Mouse (Mus musculus): ENCODE results near the gene Cyp46a1. TPM values are rescaled to one million over a fixed set of nuclear protein-coding genes. Genes with fewer than 3 reads are reported as not detected.
A peak's percentile ranks its signal among the peaks of the same experiment; 100 is the strongest.

Cyp46a1 gene
- 16.6 TPM for polyA plus RNA-seq (2021)

- CTCF ChIA-PET = interaction anchor here (1.5 kb wide), 1 partner anchor 23 kb away, joined by 3 read pairs; no protein-coding TSS in a partner anchor
- in situ Hi-C loops (cut with MboI; ENCODE audit: low pct_unique_long_range_greater_than_20kb) = no loop called here
Observed at GRCm38 (mm10) chr12:108333895-108334445, at the start of gene Cyp46a1. Gene Cyp46a1 (plus strand): TSS chr12:108334381.

GRCm38 (mm10) chr12:108284455-108285224 lies 49.5 kb upstream of the Cyp46a1 start:
- no peak for DNase-seq (ENCODE audit: low read depth, low spot score)
- peak; percentile 82 for ATAC-seq
- ChIA-PET POLR2A (interaction anchor here (0.6 to 2.1 kb wide), 4 partner anchors 8 to 378 kb away, joined by 3 to 5 read pairs (median 4); no protein-coding TSS in a partner anchor), CTCF (interaction anchor here (0.9 to 1.8 kb wide), 2 partner anchors 8 to 67 kb away, joined by 4 to 5 read pairs; no protein-coding TSS in a partner anchor)
- TF ChIP-seq CTCF (IDR thresholded peaks at IDR 0.05) = no peak
- in situ Hi-C loops (cut with MboI; ENCODE audit: low pct_unique_long_range_greater_than_20kb) = loop anchor here (5.0 kb wide), 1 partner anchor 57 kb away; no protein-coding TSS in a partner anchor
- no peaks in the 10 kb centered on the region for H3K27me3 ChIP-seq

More at GRCm38 (mm10) chr12:108333895-108334445, at the start of gene Cyp46a1:
- peak; percentile 90 for ATAC-seq
- POLR2A ChIA-PET = no interaction called here
- DNase-seq (ENCODE audit: low read depth, low spot score) = peak; percentile 97
- H3K27me3 ChIP-seq = no peaks in the 10 kb centered on the region
- TF ChIP-seq CTCF (IDR thresholded peaks at IDR 0.05) = no peak

- DNase-seq (ENCODE audit: low read depth, low spot score) (no peak), ATAC-seq (no peak)
- in situ Hi-C loops (cut with MboI; ENCODE audit: low pct_unique_long_range_greater_than_20kb) = loop anchor here (5.0 kb wide), 1 partner anchor 58 kb away; no protein-coding TSS in a partner anchor
- H3K27me3 ChIP-seq = no peaks in the 10 kb centered on the region
- TF ChIP-seq CTCF (IDR thresholded peaks at IDR 0.05) = no peak
- CTCF ChIA-PET = interaction anchor here (0.9 kb wide), 1 partner anchor 67 kb away, joined by 4 read pairs; no protein-coding TSS in a partner anchor
- POLR2A ChIA-PET = interaction anchor here (0.5 to 2.1 kb wide), 4 partner anchors 9 to 378 kb away, joined by 3 to 5 read pairs (median 4); no protein-coding TSS in a partner anchor
Observed at GRCm38 (mm10) chr12:108285225-108286011, 48.8 kb upstream of the Cyp46a1 start.

- ATAC-seq = no peak
- ChIA-PET CTCF (no interaction called here), POLR2A (interaction anchor here (0.5 kb wide), 1 partner anchor 146 kb away, joined by 3 read pairs; no protein-coding TSS in a partner anchor)
- DNase-seq (ENCODE audit: low read depth, low spot score) = no peak
- TF ChIP-seq CTCF (IDR thresholded peaks at IDR 0.05) = no peak
- H3K27me3 ChIP-seq = no peaks in the 10 kb centered on the region
- in situ Hi-C loops (cut with MboI; ENCODE audit: low pct_unique_long_range_greater_than_20kb) = loop anchor here (5.0 kb wide), 1 partner anchor 59 kb away; no protein-coding TSS in a partner anchor
Observed at GRCm38 (mm10) chr12:108286381-108286780, 47.8 kb upstream of the Cyp46a1 start.

- DNase-seq (ENCODE audit: low read depth, low spot score) (no peak), ATAC-seq (no peak)
- H3K27me3 ChIP-seq = no peaks in the 10 kb centered on the region
- no peak for TF ChIP-seq CTCF (IDR thresholded peaks at IDR 0.05)
- POLR2A ChIA-PET = interaction anchor here (0.5 kb wide), 1 partner anchor 145 kb away, joined by 3 read pairs; no protein-coding TSS in a partner anchor
- in situ Hi-C loops (cut with MboI; ENCODE audit: low pct_unique_long_range_greater_than_20kb) = loop anchor here (5.0 kb wide), 1 partner anchor 60 kb away; no protein-coding TSS in a partner anchor
- CTCF ChIA-PET = no interaction called here
Observed at GRCm38 (mm10) chr12:108287011-108287410, 47.2 kb upstream of the Cyp46a1 start.

- in situ Hi-C loops (cut with MboI; ENCODE audit: low pct_unique_long_range_greater_than_20kb) = loop anchor here (5.0 kb wide), 1 partner anchor 61 kb away; no protein-coding TSS in a partner anchor
- TF ChIP-seq CTCF (IDR thresholded peaks at IDR 0.05) = no peak
- ChIA-PET POLR2A (no interaction called here), CTCF (interaction anchor here (1.5 kb wide), 1 partner anchor 79 kb away, joined by 6 read pairs; no protein-coding TSS in a partner anchor)
- no peaks in the 10 kb centered on the region for H3K27me3 ChIP-seq
- DNase-seq (ENCODE audit: low read depth, low spot score) (no peak), ATAC-seq (no peak)
Observed at GRCm38 (mm10) chr12:108288127-108288880, 45.9 kb upstream of the Cyp46a1 start.

GRCm38 (mm10) chr12:108292419-108292818 lies 41.8 kb upstream of the Cyp46a1 start:
- ATAC-seq (no peak), DNase-seq (ENCODE audit: low read depth, low spot score) (no peak)
- ChIA-PET CTCF (interaction anchor here (0.8 to 4.5 kb wide), 9 partner anchors 9 to 83 kb away, joined by 3 to 22 read pairs (median 3); no protein-coding TSS in a partner anchor), POLR2A (no interaction called here)
- in situ Hi-C loops (cut with MboI; ENCODE audit: low pct_unique_long_range_greater_than_20kb) = no loop called here
- H3K27me3 ChIP-seq = no peaks in the 10 kb centered on the region
- no peak for TF ChIP-seq CTCF (IDR thresholded peaks at IDR 0.05)

- ATAC-seq (peak; percentile 54), DNase-seq (ENCODE audit: low read depth, low spot score) (no peak)
- no peak for TF ChIP-seq CTCF (IDR thresholded peaks at IDR 0.05)
- H3K27me3 ChIP-seq = no peaks in the 10 kb centered on the region
- in situ Hi-C loops (cut with MboI; ENCODE audit: low pct_unique_long_range_greater_than_20kb) = no loop called here
- ChIA-PET CTCF (interaction anchor here (0.8 to 4.5 kb wide), 10 partner anchors 8 to 84 kb away, joined by 3 to 22 read pairs (median 3); no protein-coding TSS in a partner anchor), POLR2A (no interaction called here)
Observed at GRCm38 (mm10) chr12:108292957-108293356, 41.2 kb upstream of the Cyp46a1 start.

GRCm38 (mm10) chr12:108294620-108295019 lies 39.6 kb upstream of the Cyp46a1 start:
- in situ Hi-C loops (cut with MboI; ENCODE audit: low pct_unique_long_range_greater_than_20kb) = loop anchor here (5.0 kb wide), 1 partner anchor 92 kb away; no protein-coding TSS in a partner anchor
- TF ChIP-seq CTCF (IDR thresholded peaks at IDR 0.05) = no peak
- POLR2A ChIA-PET = no interaction called here

More at GRCm38 (mm10) chr12:108294620-108295019, 39.6 kb upstream of the Cyp46a1 start:
- no peak for ATAC-seq
- no peaks in the 10 kb centered on the region for H3K27me3 ChIP-seq
- CTCF ChIA-PET = interaction anchor here (0.7 to 4.5 kb wide), 4 partner anchors 55 to 194 kb away, joined by 3 to 22 read pairs (median 3); no protein-coding TSS in a partner anchor
- no peak for DNase-seq (ENCODE audit: low read depth, low spot score)
